Comparison of ENCODE assay signal across 9 mouse cellular contexts in the genomic region with DNA sequence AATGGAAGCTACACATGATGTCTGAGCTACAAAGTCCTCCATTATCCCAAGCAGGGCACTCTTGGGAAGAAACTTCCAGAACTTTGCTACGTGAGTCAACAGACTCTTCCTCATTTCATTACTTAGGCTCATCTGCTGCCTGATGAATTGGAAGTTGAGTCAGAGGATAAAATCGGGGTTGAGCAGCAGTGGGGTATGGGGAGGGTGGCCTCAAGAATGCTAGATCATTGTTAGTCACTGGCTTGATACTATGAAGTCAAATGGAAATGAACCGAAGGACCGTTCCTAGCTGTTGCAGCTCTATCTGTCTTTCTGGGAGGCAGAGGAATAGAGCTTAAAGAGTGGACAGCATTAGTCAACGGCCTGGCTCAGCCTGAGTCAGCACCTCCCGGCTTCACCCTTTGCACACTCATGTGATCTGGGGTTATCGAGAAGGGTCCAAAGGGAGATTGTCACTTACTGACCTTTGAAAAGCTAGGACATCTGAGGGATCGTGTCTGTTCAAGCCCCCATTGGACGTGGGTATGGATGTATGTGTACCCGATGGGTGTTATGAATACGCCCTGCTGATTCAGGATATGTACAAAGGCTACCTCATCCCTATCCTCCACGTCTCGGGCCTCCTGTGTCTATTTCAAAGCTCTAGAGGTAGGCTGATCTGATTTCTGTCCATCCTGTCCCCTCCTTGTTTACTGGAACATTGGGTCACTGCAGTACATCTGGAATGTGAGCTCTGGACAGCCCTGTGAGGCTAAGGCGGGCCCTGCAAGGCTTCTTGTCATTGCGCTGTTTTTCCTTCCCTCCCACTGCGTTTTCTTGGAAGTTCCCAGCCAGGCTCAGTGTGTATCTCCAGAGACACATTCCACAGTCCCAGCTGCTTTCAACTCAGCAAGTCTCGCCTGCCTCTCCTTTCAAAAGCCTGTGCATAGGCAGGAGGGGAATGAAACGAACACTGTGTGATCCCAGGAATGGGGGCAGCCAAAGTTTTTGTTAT.
A peak's percentile ranks its signal among the peaks of the same experiment; 100 is the strongest.
DNase-seq lines count a peak whose midpoint lies in the region; ATAC-seq lines count a peak whose summit lies in the region.
"Had no signal": no experiment of that assay in that cellular context is flagged by ENCODE, and none has a peak within 500 bp of the region (broad histone marks: within the 10 kb centered on the region; RNA-seq: fewer than 3 reads in every experiment).

No protein-coding gene starts in this region.

- ATAC-seq in kidney, embryonic 15.5 days (replicated peaks; ENCODE audit: low FRiP score), result no peak
- no peak for ATAC-seq in forebrain, embryonic 14.5 days

- no peak overlapping the region for H3K4me3 ChIP-seq in kidney, embryonic 15.5 days (replicated peaks)
- H3K4me3 ChIP-seq in forebrain, embryonic 14.5 days (ENCODE audit: low read depth, low read length), result no peak overlapping the region

- DNase-seq in kidney, adult 18-20 months, result peak; percentile 42
- peak; percentile 60 for DNase-seq in adrenal gland, postnatal 14 days
- DNase-seq in heart, postnatal 14 days, result peak; percentile 56 to 60
- peak; percentile 65 for DNase-seq in lung, postnatal 36 days
- no peak for DNase-seq in layer of hippocampus, adult 11-12 months (ENCODE audit: low spot score)
- no peak for DNase-seq in forebrain, embryonic 14.5 days (ENCODE audit: low spot score)
- no peak for DNase-seq in urinary bladder, postnatal 25 days (ENCODE audit: low spot score)

- no peak overlapping the region for H3K9ac ChIP-seq in kidney, embryonic 15.5 days
- no peak overlapping the region for H3K9ac ChIP-seq in forebrain, embryonic 14.5 days (ENCODE audit: low read length)

- no peaks in the 10 kb centered on the region for H3K36me3 ChIP-seq in kidney, embryonic 15.5 days
- no peaks in the 10 kb centered on the region for H3K36me3 ChIP-seq in forebrain, embryonic 14.5 days (ENCODE audit: control insufficient read depth, insufficient read depth, low read length)
- H3K36me3 ChIP-seq: G1E had no signal

- H3K4me1 ChIP-seq in kidney, embryonic 15.5 days, result no peaks in the 10 kb centered on the region
- no peaks in the 10 kb centered on the region for H3K4me1 ChIP-seq in forebrain, embryonic 14.5 days (ENCODE audit: control insufficient read depth, insufficient read depth, low read length)

- no peak overlapping the region for H3K4me2 ChIP-seq in kidney, embryonic 15.5 days
- H3K4me2 ChIP-seq in forebrain, embryonic 14.5 days (ENCODE audit: low read length), result no peak overlapping the region

- intact Hi-C loops in heart, postnatal 14 days (cut with DNase I), result no loop called here

- WGBS in kidney, embryonic 15.5 days, result 74% methylated on average over 18 of the region's 18 CpGs
- WGBS in forebrain, embryonic 14.5 days, result 82% methylated on average over 18 of the region's 18 CpGs

- H3K27ac ChIP-seq in kidney, embryonic 15.5 days, result no peak overlapping the region
- H3K27ac ChIP-seq in forebrain, embryonic 14.5 days (ENCODE audit: low read depth, low read length), result no peak overlapping the region

- H3K9me3 ChIP-seq in kidney, embryonic 15.5 days (replicated peaks), result no peaks in the 10 kb centered on the region
- H3K9me3 ChIP-seq in forebrain, embryonic 14.5 days (replicated peaks; ENCODE audit: control insufficient read depth, low read length), result no peaks in the 10 kb centered on the region
- H3K9me3 ChIP-seq: G1E had no signal

- H3K27me3 ChIP-seq in kidney, embryonic 15.5 days, result no peaks in the 10 kb centered on the region
- H3K27me3 ChIP-seq in forebrain, embryonic 14.5 days (replicated peaks; ENCODE audit: control insufficient read depth, insufficient read depth, low read length), result no peaks in the 10 kb centered on the region

Comparison
In these comparisons a context has a peak if more than half of its experiments do, and no peak if none do; other contexts are left out.
1. DNase-seq: peak in kidney, adult 18-20 months (single experiment), adrenal gland, postnatal 14 days (single experiment), heart, postnatal 14 days (2 of 2) and lung, postnatal 36 days (single experiment); none in layer of hippocampus, adult 11-12 months (single experiment), forebrain, embryonic 14.5 days (single experiment) and urinary bladder, postnatal 25 days (single experiment).